Mouse (Mus musculus) G1E (cell line): Measurements from ENCODE around the gene Pzp.

Source experiments
- CTCF ChIP-seq: IDR thresholded peaks from 2 replicates; pipeline ENCODE4 v1.5.1; 2012; ENCODE audit warnings: low read depth, low read length, inconsistent platforms, mixed read lengths
- GATA1 ChIP-seq: IDR thresholded peaks from 2 replicates; pipeline ENCODE4 v1.6.1; 2012; ENCODE audit warnings: borderline replicate concordance, low read length, inconsistent platforms, mixed read lengths
- POLR2AphosphoS5 ChIP-seq: IDR thresholded peaks from 2 replicates; pipeline ENCODE4 v1.6.1; 2012; ENCODE audit warnings: low read depth, low read length, inconsistent platforms; ENCODE audit not compliant: insufficient replicate concordance
- TAL1 ChIP-seq: conservative IDR thresholded peaks from 2 replicates; pipeline ENCODE4 v1.6.1; 2012; ENCODE audit warnings: low read depth, low read length, inconsistent platforms, mixed read lengths

DNA sequence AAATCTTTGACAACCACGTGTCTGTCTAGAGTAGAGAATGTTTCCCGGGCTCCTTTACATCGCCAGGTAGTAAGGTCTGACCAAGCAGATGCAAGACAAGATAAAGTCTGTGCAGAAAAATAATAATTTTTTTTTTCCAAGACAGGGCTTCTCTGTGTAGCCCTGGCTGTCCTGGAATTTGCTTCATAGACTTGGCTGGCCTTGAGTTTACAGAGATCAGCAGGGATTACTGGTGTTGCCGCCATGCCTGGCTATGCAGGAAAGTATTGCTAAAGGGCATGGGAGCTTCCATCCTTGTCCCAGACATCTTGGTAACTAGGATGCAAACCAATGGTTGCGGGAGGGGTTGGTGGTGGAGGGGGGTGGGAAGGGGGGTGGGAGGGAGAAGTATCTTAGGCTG is 69.3 kb downstream of the Pzp start:
- no peak for TF ChIP-seq CTCF
- no peak for TF ChIP-seq POLR2AphosphoS5
- TF ChIP-seq TAL1: no peak
- TF ChIP-seq GATA1: no peak
